Mouse (Mus musculus) common myeloid progenitor, adult 5-6 weeks (primary cell): ENCODE results near the gene Llgl1. TPM values are rescaled to one million over a fixed set of nuclear protein-coding genes. Genes with fewer than 3 reads are reported as not detected.

ENCODE experiments used
- ATAC-seq: replicated peaks from 2 replicates; pipeline ENCODE4 v1.8.0; 2016; ENCODE audit warnings: low read depth, mild to moderate bottlenecking, moderate TSS enrichment, inconsistent platforms; ENCODE audit not compliant: poor library complexity, severe bottlenecking
- total RNA-seq: library from RNA; stranded (forward); fragments of 200-1000, 187-1606 nt; gene quantifications from 2 replicates; pipeline ENCODE4 v1.2.3, GENCODE M21; 2017

Gene Llgl1
- total RNA-seq, result 7.1 and 10.4 TPM in 2 replicates

GRCm38 (mm10) chr11:60699524-60700075, at the start of gene Llgl1:
Gene Llgl1, plus strand, starts transcription at chr11:60699723.
- ATAC-seq, result peak; percentile 50

- ATAC-seq, result no peak
These were observed 3.4 kb upstream of the Llgl1 start for GRCm38 (mm10) chr11:60696165-60696564.

DNA sequence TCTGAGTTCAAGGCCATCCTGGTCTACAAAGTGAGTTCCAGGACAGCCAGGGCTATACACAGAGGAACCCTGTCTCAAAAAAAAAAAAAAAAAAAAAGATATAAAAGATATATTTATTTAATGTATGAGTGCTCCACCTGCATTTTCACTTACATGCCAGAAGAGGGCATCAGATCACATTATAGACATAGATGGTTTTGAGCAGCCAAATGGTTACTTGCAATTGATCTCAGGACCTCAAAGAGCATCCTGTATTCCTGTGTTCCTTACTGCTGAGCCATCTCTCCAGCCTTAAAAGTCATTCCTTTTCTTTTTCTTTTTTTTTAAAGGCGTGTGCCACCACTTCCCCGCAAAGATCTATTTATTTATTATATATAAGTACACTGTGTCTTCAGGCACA, 2.0 kb upstream of the Llgl1 start:
- ATAC-seq, result peak; percentile 48; the same call in 1 of the 2 replicates

GRCm38 (mm10) chr11:60698806-60699523, 558 bp upstream of the Llgl1 start:
- peak; percentile 44 for ATAC-seq

GRCm38 (mm10) chr11:60700320-60701185, 1.0 kb downstream of the Llgl1 start:
- ATAC-seq, result no peak

- ATAC-seq, result no peak
These were observed 2.1 kb downstream of the Llgl1 start for GRCm38 (mm10) chr11:60701611-60702010.

- ATAC-seq, result peak; percentile 64
These were observed 3.6 kb downstream of the Llgl1 start for GRCm38 (mm10) chr11:60703131-60703530.

- no peak for ATAC-seq
These were observed 4.7 kb downstream of the Llgl1 start for GRCm38 (mm10) chr11:60704023-60704880.

- ATAC-seq, result no peak
These were observed 5.7 kb downstream of the Llgl1 start for GRCm38 (mm10) chr11:60705255-60705654.

DNA sequence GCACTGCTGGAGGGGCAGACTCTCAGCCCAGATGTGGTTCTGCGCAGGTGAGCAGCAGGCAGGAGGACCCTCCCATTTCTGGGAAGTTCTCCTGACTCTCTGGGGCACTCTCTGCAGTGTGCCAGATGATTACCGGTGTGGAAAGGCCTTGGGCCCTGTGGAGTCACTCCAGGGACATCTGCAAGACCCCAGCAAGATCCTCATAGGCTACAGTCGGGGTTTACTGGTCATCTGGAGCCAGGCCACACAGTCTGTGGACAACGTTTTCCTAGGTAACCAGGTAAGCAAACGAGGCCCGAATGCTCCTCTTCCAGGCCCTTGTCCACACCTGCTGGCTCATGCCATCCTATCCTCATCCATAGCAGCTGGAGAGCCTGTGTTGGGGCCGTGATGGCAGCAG, 6.6 kb downstream of the Llgl1 start:
- no peak for ATAC-seq

DNA sequence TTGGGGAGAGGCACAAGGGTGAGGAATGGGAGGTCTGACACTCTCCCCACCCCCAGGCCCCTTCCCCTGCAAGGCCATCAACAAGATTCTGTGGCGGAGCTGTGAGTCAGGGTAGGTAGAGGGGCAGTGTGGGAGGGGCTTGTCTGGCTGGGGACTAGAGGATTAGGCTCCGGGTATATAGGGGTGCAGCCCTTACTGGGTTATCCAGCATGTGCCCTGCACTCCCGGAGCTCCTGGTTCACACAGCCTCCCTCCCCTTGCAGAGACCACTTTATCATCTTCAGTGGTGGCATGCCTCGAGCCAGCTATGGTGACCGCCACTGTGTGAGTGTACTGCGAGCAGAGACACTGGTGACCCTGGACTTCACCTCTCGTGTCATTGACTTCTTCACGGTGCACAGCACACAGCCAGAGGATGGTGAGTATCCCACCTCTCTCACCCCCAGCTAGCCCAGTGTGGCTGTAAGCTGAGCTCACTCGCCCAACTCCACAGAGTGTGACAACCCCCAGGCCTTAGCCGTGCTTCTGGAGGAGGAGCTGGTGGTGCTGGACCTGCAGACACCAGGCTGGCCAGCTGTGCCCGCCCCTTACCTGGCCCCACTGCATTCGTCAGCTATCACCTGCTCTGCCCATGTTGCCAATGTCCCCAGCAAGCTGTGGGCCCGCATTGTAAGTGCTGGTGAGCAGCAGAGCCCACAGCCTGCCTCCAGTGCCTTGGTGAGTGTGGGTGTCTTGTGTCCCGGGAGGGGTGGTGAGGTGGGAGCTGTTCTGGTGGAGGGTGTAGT, 7.4 kb downstream of the Llgl1 start:
- ATAC-seq, result no peak

DNA sequence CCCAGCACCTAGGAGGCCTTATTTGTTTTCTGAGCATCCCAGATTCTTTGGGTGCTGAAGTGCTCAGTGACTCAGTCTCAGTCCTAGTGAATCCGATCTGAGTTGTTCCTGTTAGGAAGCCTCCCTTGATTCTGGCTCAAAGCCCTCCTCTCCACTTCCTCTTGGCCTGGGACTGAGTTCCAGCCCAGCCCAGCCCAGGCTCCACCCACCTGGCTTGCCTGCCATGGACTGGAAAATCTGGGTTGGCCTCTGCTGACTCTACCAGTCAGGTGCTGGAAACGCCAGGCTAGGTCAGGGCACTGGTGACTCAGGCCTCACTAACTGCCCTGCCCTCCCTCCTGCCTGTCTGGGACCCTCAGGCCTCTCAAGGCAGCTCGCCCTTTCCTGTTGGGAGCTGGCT, 8.1 kb downstream of the Llgl1 start:
- ATAC-seq, result no peak

- no peak for ATAC-seq
These were observed 9.1 kb downstream of the Llgl1 start for GRCm38 (mm10) chr11:60708631-60709030.

DNA sequence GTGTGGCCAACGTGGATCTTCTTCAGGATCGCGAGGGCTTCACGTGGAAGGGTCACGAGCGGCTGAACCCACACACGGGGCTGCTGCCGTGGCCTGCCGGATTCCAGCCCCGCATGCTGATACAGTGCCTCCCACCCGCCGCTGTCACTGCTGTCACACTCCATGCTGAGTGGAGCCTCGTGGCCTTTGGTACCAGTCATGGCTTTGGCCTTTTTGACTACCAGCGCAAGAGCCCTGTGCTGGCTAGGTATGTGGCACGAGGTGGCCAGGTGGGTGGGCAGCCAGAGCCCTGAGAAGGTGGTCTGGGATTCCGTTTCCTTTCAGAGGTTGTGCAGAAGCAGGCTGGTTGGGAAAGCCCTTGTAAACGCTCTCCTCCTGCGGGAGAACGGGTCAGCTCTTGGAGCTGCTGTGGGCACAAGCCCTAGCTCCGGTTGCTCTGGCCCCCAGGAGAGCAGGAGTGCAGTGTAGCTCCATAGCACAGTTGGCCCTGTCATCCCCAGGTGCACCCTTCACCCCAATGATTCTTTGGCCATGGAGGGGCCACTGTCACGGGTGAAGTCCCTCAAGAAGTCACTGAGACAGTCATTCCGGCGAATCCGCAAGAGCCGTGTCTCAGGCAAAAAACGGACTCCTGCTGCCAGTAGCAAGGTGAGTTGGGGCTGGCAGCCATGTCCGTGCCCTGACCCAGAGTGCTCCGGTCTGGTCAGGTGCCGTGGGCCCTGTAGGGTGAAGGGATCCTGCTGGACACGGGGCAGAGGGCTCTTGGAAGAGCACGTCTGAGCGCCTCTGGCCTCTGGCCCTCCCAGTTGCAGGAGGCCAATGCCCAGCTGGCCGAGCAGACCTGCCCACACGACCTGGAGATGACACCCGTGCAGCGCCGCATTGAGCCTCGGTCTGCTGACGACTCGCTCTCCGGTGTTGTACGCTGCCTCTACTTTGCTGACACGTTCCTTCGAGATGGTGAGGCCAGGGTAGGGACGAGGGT, 10.2 kb downstream of the Llgl1 start:
- no peak for ATAC-seq

DNA sequence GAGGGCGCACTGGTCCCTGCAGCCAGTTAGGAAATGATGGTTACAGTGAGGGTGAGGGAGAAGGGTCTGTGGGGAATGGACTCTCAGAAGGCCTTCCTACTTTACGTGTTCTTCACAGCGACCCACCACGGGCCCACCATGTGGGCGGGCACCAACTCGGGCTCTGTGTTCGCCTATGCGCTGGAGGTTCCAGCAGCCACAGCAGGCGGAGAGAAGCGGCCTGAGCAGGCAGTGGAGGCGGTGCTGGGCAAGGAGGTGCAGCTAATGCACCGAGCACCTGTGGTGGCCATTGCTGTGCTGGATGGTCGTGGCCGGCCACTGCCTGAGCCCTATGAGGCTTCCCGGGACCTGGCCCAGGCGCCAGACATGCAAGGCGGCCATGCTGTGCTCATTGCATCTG, 11.7 kb downstream of the Llgl1 start:
- no peak for ATAC-seq

DNA sequence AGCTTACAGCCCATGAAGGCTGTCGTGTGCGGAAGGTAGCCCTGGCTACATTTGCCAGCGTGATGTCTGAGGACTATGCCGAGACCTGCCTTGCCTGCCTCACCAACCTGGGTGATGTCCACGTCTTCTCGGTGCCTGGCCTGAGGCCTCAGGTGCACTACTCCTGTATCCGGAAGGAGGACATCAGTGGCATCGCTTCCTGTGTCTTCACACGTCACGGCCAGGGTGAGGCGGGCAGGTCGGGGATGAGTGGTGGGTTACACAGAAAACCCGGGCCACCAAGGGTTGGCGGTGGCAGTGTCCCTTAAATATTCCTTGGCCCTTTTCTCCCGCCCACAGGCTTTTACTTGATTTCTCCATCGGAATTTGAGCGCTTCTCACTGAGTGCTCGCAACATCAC, 12.5 kb downstream of the Llgl1 start:
- ATAC-seq, result no peak

GRCm38 (mm10) chr11:60712639-60713255, 13.2 kb downstream of the Llgl1 start:
- no peak for ATAC-seq

GRCm38 (mm10) chr11:60715833-60716232, 16.3 kb downstream of the Llgl1 start:
- no peak for ATAC-seq
